Mouse (Mus musculus): ENCODE results near the gene 2310046K23Rik.

DNA sequence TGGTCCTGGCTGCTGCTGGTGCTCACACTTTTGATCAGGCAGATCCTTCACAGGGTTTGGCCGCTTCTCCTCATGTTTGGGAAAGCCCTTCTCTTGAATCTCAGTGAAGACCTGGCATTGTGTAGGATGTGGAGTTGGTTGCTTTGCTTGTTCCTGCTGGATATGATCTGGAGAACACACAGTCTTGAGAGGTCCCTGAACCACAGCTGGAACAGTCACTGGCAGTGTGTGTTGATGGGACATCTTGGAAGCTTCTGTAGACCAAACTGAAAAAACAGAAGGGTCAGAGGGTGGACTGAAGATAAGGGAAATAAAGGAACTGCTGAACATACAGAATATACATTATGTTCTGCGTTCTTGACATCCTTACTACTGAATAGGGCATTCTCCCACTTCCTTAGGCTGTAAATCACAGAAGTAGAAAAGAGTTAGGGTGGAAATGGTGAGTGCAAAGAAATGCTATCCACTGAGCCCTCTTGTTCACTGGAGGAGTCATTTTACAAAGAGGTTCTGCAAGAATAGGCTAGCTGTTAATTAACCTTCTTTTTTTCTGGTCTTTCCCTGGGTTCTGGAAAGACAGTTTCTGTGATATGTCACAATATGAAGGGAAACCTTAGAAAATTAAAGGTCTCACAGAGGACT, 38.3 kb upstream of the 2310046K23Rik start:
- no peak for TF ChIP-seq CTCF (conservative IDR thresholded peaks at IDR 0.05; ENCODE audit: low read length)
- TF ChIP-seq NANOG (IDR thresholded peaks at IDR 0.05; ENCODE audit: borderline replicate concordance, low read length) = no peak
